Mouse (Mus musculus): ENCODE data around the gene Unc13b.

GRCm38 (mm10) chr4:43113491-43113890 lies 54.7 kb downstream of the Unc13b start:
- TF ChIP-seq GATA1 (IDR thresholded peaks at IDR 0.05; ENCODE audit: borderline replicate concordance, low read length) (no peak), FLI1 (IDR thresholded peaks at IDR 0.05; ENCODE audit: low read length) (no peak)
